Mouse (Mus musculus) liver, embryonic 12.5 days (tissue): Measurements from ENCODE around the gene Tcf15. TPM values are rescaled to one million over a fixed set of nuclear protein-coding genes. Genes with fewer than 3 reads are reported as not detected.

Experiments used
- ATAC-seq: fragments of 200-750 bp; cut with Nextera tagmentation; 2 replicates; pipeline ENCODE4 v1.8.0; 2017; ENCODE audit warnings: moderate number of reproducible peaks, mild to moderate bottlenecking, moderate library complexity
- H3K27ac ChIP-seq: fragments of 300-500 bp; sonication (generic); 2 replicates; pipeline ENCODE4 v1.5.1; 2016; ENCODE audit warnings: mild to moderate bottlenecking
- H3K27me3 ChIP-seq: fragments of 300-500 bp; sonication (generic); replicated peaks from 2 replicates; pipeline ENCODE4 v1.6.1; 2016; ENCODE audit warnings: mild to moderate bottlenecking, moderate library complexity
- H3K36me3 ChIP-seq: fragments of 300-500 bp; sonication (generic); 2 replicates; pipeline ENCODE4 v1.6.1; 2016; ENCODE audit warnings: mild to moderate bottlenecking, moderate library complexity
- H3K4me1 ChIP-seq: fragments of 300-500 bp; sonication (generic); 2 replicates; pipeline ENCODE4 v1.6.1; 2016
- H3K4me2 ChIP-seq: fragments of 300-500 bp; sonication (generic); 2 replicates; pipeline ENCODE4 v1.6.1; 2016; ENCODE audit warnings: mild to moderate bottlenecking, moderate library complexity
- H3K4me3 ChIP-seq: fragments of 300-500 bp; sonication (generic); 2 replicates; pipeline ENCODE4 v1.5.1; 2016; ENCODE audit warnings: mild to moderate bottlenecking, moderate library complexity
- H3K9ac ChIP-seq: fragments of 300-500 bp; sonication (generic); 2 replicates; pipeline ENCODE4 v1.6.1; 2016; ENCODE audit warnings: mild to moderate bottlenecking, moderate library complexity
- H3K9me3 ChIP-seq: fragments of 300-500 bp; sonication (generic); replicated peaks from 2 replicates; pipeline ENCODE4 v1.6.1; 2016; ENCODE audit warnings: mild to moderate bottlenecking, moderate library complexity
- WGBS: fragments of 180-500 bp; shearing (Covaris S2); methylation state at CpG from one replicate; pipeline ENCODE4 v1.1.7; 2016; ENCODE audit not compliant: insufficient replicate concordance; 5-methylcytosine and 5-hydroxymethylcytosine counted together
- polyA plus RNA-seq: library from polyadenylated mRNA; unstranded; fragments of >200 nt; fragmentation: Nextera tagmentation; extraction: Ambion mirVana; gene quantifications from 2 replicates; pipeline ENCODE4 v1.2.1, GENCODE M21; 2016

Tcf15 gene
- polyA plus RNA-seq, 1 experiment from 2014 or later: 0.42 TPM

DNA sequence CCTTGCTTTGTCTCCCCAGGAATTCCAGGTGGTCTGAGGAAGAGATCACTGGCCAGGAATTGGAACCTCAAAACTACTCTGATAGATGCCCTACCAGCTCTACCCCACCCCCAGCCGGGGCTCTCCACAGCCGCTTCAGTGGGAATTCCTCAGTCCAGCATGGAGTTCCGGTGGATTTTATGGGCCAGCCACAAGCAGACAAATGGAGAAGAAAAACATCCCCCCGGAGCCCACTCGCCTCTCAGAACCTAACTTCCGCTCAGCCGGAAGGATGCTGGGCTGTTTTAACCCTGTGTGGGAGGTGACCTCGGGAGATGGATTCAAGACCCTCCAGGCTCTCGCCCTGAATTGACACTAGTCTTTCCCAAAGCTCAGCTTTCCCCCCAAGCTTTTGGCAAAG is 11.3 kb upstream of the Tcf15 start:
- peaks cover 34% of the 10 kb centered on the region for H3K27me3 ChIP-seq
- no peaks in the 10 kb centered on the region for H3K36me3 ChIP-seq
- H3K4me2 ChIP-seq: no peak overlapping the region
- no peaks in the 10 kb centered on the region for H3K4me1 ChIP-seq
- no peaks in the 10 kb centered on the region for H3K9me3 ChIP-seq
- ATAC-seq: no peak
- no peak overlapping the region for H3K9ac ChIP-seq
- WGBS: 36% methylated on average over 9 of the region's 9 CpGs
- H3K4me3 ChIP-seq: no peak overlapping the region
- no peak overlapping the region for H3K27ac ChIP-seq

DNA sequence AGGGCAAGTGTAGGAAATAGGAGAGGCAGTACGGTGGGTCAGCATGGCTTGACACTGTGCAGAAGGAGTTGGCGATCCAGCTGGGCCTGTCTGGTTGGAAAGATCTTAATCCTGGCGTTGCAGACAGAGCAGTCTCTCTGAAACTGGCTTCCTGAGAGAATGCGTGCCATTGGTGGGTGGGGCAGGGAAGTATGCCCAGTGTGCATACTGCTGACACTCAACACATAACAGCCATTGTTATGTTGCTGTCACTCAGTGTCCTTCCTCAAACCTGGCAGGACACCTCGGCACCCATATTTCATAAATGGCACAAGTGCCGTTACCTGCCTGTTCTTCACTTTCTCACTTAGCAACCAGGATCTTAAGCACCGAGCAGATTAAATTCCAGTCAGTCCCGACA is 10.7 kb upstream of the Tcf15 start:
- peaks cover 41% of the 10 kb centered on the region for H3K27me3 ChIP-seq
- H3K4me1 ChIP-seq: no peaks in the 10 kb centered on the region
- 59% methylated on average over 8 of the region's 8 CpGs for whole genome bisulfite sequencing
- H3K27ac ChIP-seq: no peak overlapping the region
- no peak for ATAC-seq
- H3K4me2 ChIP-seq: no peak overlapping the region
- no peak overlapping the region for H3K9ac ChIP-seq
- no peaks in the 10 kb centered on the region for H3K9me3 ChIP-seq
- no peak overlapping the region for H3K4me3 ChIP-seq
- no peaks in the 10 kb centered on the region for H3K36me3 ChIP-seq

DNA sequence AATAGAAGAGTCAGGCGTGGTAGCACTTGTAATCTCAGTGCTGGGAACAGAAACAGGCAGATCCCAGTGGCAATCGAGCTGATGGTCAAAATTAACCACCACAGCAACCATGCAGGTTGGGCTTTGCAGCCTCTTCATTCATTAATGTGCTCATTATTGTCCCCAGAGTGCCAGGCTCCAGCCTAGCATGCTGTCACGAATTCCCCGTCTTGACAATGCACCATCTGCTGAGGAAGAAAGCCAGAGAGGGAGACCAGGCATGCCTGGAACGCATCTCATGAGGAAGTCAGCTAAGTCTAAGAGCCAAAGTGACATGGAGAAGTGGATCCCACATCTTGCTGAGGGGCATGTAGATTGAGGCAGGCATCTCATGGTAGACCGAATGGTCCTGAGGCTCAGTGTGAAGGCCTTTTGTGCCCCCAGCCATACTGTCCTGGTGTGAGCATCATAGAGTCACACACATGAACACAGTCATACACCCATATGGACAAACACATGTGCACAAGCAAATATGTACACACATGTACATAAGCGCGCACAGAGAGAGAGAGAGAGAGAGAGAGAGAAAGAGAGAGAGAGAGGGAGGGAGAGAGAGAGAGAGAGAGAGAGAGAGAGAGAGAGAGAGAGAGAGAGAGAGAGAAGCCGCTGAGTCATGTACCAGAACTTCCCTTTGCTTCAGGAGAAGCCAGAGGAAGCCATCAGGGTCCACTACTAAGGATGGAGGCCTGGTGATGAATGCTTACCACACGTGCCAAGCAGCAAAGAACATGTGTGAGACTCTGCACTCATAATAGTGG is 4.0 kb upstream of the Tcf15 start:
- peaks cover 73% of the 10 kb centered on the region for H3K27me3 ChIP-seq
- H3K36me3 ChIP-seq: no peaks in the 10 kb centered on the region
- H3K4me3 ChIP-seq: no peak overlapping the region
- ATAC-seq: no peak
- 61% methylated on average over 10 of the region's 10 CpGs for WGBS
- H3K4me1 ChIP-seq: peaks cover 20% of the 10 kb centered on the region
- H3K9me3 ChIP-seq: no peaks in the 10 kb centered on the region
- H3K27ac ChIP-seq: no peak overlapping the region
- H3K9ac ChIP-seq: no peak overlapping the region
- H3K4me2 ChIP-seq: no peak overlapping the region

DNA sequence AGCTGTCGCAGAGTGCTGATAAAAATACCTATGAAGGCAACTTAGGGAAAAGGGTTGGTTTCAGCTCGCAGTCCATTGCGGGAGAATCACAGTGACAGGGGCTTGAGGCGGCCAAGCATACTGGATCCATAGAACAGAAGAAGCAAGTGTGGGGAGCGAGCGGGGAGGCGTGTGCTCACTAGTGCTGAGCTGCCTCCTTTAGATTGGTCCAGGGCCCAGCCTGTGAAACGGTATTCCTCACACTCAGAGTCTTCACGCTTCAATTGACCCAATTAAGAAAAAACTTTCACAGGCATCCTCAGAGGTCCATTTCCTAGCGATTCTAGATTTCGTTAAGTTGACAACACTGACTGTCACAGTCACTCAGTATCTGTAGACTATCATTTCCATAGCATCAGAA is 2.4 kb upstream of the Tcf15 start:
- H3K4me1 ChIP-seq: peaks cover 20% of the 10 kb centered on the region
- H3K9me3 ChIP-seq: no peaks in the 10 kb centered on the region
- no peak for ATAC-seq
- H3K27me3 ChIP-seq: peaks cover 85% of the 10 kb centered on the region
- H3K4me3 ChIP-seq: no peak overlapping the region
- H3K4me2 ChIP-seq: no peak overlapping the region
- no peak overlapping the region for H3K9ac ChIP-seq
- H3K27ac ChIP-seq: no peak overlapping the region
- WGBS: 53% methylated on average over 11 of the region's 11 CpGs
- no peaks in the 10 kb centered on the region for H3K36me3 ChIP-seq

DNA sequence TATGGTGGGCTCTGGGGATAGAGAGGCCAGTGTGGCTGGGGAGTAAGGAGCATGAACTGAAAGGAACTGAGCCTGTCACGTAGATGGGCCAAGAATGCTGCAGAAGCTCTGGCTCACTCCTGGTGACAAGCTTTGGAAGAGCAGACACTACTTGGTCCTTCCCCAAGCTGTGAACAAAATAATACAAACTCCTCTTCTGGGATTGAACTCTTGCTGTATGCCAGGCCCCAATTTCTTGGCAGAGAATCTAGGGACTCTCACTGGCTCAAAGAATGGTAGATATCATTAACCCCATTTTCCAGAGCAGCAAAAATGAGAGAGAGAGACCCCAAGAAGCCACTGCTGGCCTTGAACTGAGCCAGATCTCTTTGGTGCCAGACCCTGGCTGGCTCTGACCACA is 1.9 kb upstream of the Tcf15 start:
- Histone ChIP-seq H3K4me1 (peaks cover 20% of the 10 kb centered on the region), H3K9ac (no peak overlapping the region), H3K4me2 (peak overlapping the region; percentile 75; the same call in 1 of the 2 replicates), H3K36me3 (no peaks in the 10 kb centered on the region), H3K4me3 (peak overlapping the region; percentile 33), H3K9me3 (no peaks in the 10 kb centered on the region), H3K27ac (no peak overlapping the region), H3K27me3 (peaks cover 88% of the 10 kb centered on the region)
- WGBS: 48% methylated on average over 1 of the region's 1 CpGs
- ATAC-seq: no peak

DNA sequence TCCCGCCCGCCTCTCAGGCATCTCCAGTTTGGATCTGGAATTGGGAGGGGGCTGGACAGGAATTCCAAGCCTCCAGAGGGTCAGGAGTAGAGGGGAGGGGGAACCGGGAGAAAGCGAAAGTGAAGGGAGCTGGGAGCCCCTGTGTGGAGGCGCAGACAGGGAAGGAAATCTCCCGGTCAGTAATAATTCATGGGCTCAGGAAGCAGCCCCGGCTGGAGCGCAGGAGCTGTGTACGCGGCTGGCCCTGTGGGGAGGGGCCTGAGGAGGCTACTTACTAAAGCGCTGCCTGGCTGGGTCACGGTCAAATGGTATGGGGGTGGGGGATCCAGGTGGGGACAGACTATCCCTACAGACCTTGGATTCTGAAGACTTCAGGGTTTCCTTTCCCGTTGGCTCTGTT is 1.3 kb upstream of the Tcf15 start:
- Histone ChIP-seq H3K9ac (no peak overlapping the region), H3K36me3 (no peaks in the 10 kb centered on the region), H3K4me2 (peak overlapping the region; percentile 75), H3K27ac (no peak overlapping the region), H3K27me3 (peaks cover 91% of the 10 kb centered on the region), H3K4me1 (peaks cover 20% of the 10 kb centered on the region), H3K4me3 (peak overlapping the region; percentile 33), H3K9me3 (no peaks in the 10 kb centered on the region)
- 7% methylated on average over 13 of the region's 13 CpGs for WGBS
- ATAC-seq: no peak

DNA sequence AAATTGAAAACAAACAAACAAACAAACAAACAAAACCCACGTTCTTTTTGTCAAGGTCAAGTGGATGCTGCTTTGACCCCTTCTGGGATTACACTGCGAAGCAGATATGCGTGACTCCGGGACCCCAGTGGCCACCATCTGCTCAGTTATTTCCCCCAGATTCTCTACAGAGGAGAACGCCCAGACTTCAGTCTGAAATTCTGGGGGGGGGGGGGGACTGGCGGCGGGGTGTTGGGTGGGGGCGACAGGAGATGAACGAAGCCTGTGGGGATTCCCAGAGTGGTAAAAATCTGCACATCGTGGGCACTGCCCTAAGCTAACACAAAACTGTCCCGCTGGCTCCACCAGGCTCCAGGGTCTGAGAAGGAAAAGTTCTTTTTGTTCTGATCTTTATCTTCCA is 790 bp upstream of the Tcf15 start:
- Histone ChIP-seq H3K4me2 (peak overlapping the region; percentile 75), H3K4me1 (peaks cover 20% of the 10 kb centered on the region), H3K9me3 (no peaks in the 10 kb centered on the region), H3K4me3 (no peak overlapping the region; the same call in 1 of the 2 replicates), H3K36me3 (no peaks in the 10 kb centered on the region), H3K27me3 (peaks cover 91% of the 10 kb centered on the region), H3K27ac (no peak overlapping the region), H3K9ac (no peak overlapping the region)
- 4% methylated on average over 11 of the region's 11 CpGs for WGBS
- no peak for ATAC-seq

DNA sequence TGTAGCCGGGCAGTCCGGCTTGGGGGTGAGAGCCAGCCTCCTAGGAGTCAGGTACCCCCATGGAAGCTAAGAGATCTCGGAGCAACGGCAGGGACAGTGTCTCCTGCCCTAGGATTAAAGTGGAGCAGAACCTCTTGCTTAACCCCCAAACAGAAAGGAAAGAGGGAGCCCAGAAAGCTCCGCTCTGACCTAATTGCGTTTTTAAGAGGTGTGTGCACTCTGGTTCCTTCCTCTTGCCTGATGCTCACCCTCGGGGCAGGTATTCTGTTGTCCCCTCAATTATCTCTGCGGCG is 743 bp downstream of the Tcf15 start:
- ATAC-seq: no peak
- H3K4me2 ChIP-seq: peak overlapping the region; percentile 75
- peak overlapping the region; percentile 51 for H3K4me3 ChIP-seq
- H3K27ac ChIP-seq: no peak overlapping the region
- 26% methylated on average over 9 of the region's 9 CpGs for WGBS
- H3K4me1 ChIP-seq: peaks cover 20% of the 10 kb centered on the region
- no peak overlapping the region; the same call in 1 of the 2 replicates for H3K9ac ChIP-seq
- no peaks in the 10 kb centered on the region for H3K9me3 ChIP-seq
- peaks cover 99% of the 10 kb centered on the region for H3K27me3 ChIP-seq
- no peaks in the 10 kb centered on the region for H3K36me3 ChIP-seq

DNA sequence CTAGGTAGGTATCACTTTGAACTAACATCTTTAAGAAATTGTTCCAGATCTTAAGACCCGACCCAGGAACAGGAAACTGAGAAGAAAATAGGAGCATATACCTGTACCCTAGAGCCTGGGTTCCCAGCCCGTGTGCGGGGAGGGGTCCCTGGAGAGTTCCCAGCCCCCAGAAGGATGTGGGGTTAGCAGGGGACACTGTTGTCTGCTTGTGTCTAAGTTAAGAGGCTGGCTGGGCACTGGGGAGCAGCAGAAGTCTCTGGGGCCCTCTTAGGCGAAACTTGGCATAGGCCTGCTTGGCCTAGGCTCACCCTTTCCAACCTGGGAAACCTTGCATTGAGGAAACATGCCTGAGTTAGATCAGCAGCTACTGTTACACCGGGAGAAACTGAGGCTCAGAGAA is 1.1 kb downstream of the Tcf15 start:
- Histone ChIP-seq H3K4me3 (no peak overlapping the region), H3K4me1 (peaks cover 20% of the 10 kb centered on the region), H3K9me3 (no peaks in the 10 kb centered on the region), H3K27me3 (peaks cover 96% of the 10 kb centered on the region), H3K9ac (no peak overlapping the region), H3K4me2 (no peak overlapping the region), H3K27ac (no peak overlapping the region), H3K36me3 (no peaks in the 10 kb centered on the region)
- 54% methylated on average over 5 of the region's 5 CpGs for WGBS
- ATAC-seq: no peak

DNA sequence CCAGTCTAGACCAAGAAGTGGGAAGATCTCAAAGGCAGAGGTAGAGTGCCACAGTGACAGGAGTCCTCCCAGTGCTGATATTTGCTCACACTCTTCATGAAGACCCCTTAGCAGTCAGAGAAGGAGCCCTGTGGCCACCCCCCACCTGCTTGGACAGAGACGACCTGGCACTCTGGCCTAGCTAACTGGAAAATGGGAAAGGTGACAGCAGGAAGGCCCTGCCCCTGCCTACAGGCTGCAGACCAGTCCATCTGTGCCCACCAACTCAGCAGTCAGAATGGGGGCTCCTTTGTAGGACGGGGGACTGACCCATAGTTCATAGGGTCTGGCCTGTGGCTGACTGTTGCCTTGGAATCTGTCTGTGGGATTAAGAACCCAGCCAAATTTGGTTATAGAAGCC is 2.4 kb downstream of the Tcf15 start:
- WGBS: 45% methylated on average over 2 of the region's 2 CpGs
- Histone ChIP-seq H3K4me1 (peaks cover 20% of the 10 kb centered on the region), H3K4me3 (no peak overlapping the region), H3K27me3 (peaks cover 93% of the 10 kb centered on the region), H3K4me2 (no peak overlapping the region), H3K36me3 (no peaks in the 10 kb centered on the region), H3K27ac (no peak overlapping the region), H3K9me3 (no peaks in the 10 kb centered on the region), H3K9ac (no peak overlapping the region)
- no peak for ATAC-seq

DNA sequence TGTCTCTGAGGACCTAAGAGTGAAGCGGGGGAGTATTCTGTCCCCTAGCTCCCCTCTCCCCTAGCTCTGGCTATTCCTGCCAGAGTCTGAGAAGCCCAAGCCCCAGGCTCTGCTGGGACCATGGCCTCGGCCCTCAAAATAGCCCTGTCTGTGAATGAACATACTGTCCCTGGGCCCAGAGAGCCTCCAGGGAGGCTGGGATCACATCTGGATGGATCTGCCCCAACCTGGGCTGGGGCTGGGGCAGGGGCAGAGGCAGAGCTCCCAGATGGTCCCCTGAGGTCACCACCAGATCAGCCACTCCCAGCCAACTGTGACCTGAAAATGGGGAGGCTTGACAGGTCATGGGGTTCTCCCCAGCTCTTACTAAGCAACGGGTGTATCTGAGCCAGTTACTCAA is 3.7 kb downstream of the Tcf15 start:
- peaks cover 85% of the 10 kb centered on the region for H3K27me3 ChIP-seq

DNA sequence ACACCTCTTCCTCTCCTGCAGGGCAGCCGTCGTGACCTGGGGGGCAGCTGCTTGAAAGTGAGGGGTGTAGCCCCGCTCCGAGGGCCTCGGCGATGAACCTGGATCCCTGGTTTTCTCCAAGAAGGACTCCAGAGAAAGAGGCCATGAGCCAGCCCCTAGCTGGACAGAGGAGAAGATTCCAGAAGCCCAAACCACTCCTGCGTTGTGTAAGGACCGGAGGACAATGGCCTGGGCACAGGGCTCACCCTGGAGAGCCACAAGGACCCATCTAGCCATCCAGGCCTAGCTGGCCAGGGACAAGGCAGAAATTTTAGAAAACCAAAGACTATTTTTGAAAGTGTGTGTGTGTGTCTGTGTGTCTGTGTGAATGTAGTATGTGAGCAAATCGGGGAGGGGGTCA is 5.3 kb downstream of the Tcf15 start:
- H3K4me2 ChIP-seq: no peak overlapping the region
- no peak for ATAC-seq
- H3K27me3 ChIP-seq: peaks cover 74% of the 10 kb centered on the region

More for the DNA sequence above, 3.7 kb downstream of the Tcf15 start:
- ATAC-seq: no peak
- Histone ChIP-seq H3K4me3 (no peak overlapping the region), H3K4me2 (no peak overlapping the region), H3K27ac (no peak overlapping the region), H3K9me3 (no peaks in the 10 kb centered on the region), H3K4me1 (peaks cover 19% of the 10 kb centered on the region), H3K36me3 (no peaks in the 10 kb centered on the region), H3K9ac (no peak overlapping the region)
- 52% methylated on average over 3 of the region's 3 CpGs for WGBS

DNA sequence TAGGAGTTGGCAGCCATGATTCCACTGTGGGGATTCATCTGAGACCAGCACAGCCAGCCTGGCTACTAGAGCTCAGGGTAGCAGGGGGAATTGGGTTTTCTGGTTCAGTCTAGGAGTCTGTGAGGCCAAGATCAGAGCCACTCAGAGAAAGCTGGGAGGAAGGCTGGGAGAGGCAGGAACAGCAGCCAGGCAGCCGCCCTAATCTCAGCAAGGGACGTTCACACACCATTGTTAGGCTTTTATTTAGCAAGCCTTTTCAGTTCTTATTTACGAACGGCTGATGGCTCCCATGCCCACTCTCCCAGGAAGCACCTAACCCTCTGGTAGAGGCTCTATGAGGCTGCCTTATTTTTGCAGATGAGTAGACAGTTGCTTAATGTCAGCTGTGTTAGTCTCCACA is 6.5 kb downstream of the Tcf15 start:
- no peak overlapping the region for H3K4me2 ChIP-seq
- H3K4me1 ChIP-seq: no peaks in the 10 kb centered on the region
- peaks cover 64% of the 10 kb centered on the region for H3K27me3 ChIP-seq
- H3K36me3 ChIP-seq: no peaks in the 10 kb centered on the region
- WGBS: 57% methylated on average over 4 of the region's 4 CpGs
- no peak overlapping the region for H3K4me3 ChIP-seq
- no peak overlapping the region for H3K27ac ChIP-seq
- ATAC-seq: no peak
- H3K9ac ChIP-seq: no peak overlapping the region
- H3K9me3 ChIP-seq: no peaks in the 10 kb centered on the region

More for the DNA sequence above, 5.3 kb downstream of the Tcf15 start:
- Histone ChIP-seq H3K36me3 (no peaks in the 10 kb centered on the region), H3K9ac (no peak overlapping the region), H3K4me3 (no peak overlapping the region), H3K27ac (no peak overlapping the region), H3K4me1 (peaks cover 5% of the 10 kb centered on the region), H3K9me3 (no peaks in the 10 kb centered on the region)
- WGBS: 73% methylated on average over 9 of the region's 9 CpGs
